Mouse (Mus musculus) ES-Bruce4 (cell line): ENCODE measurements at regions not wholly inside any gene's neighbourhood (a gene's known extent, or its start where the extent isn't known, plus 50 kb on each side); places are given as distances from the start of the nearest gene placed in this dataset.

Experiments
- EP300 ChIP-seq: IDR thresholded peaks from 2 replicates; pipeline ENCODE4 v1.6.1; 2011; ENCODE audit warnings: low read depth, low read length; ENCODE audit not compliant: insufficient read depth
- POLR2A ChIP-seq: IDR thresholded peaks from one replicate; pipeline ENCODE4 v1.8.1; 2011; ENCODE audit warnings: low read length; ENCODE audit not compliant: insufficient read depth

GRCm38 (mm10) chr12:46298926-46299325 is 519.8 kb downstream of the Nova1 start:
- TF ChIP-seq POLR2A (no peak), EP300 (no peak)
